Comparison of ENCODE assay signal across 30 mouse cellular contexts in the genomic region with DNA sequence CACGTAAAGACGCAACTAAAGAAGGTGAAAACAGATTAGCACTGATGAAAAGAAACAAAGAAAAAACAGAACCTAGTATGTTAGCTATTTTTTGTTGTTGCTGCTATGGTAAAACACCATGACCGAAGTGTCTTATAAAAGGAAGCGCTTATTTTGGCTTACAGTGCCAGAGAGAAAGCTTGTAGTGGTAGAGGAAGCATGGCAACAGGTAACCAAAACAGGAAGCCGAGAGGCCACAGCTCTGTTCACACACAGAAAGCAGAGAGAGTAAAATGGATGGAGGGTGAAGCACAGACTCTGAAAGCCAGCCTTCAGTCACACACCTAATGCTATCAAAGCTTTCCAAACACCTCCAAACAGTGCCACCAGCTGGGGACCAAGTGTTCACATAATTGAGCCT. TPM values are rescaled to one million over a fixed set of nuclear protein-coding genes. Genes with fewer than 3 reads are reported as not detected.
DNase-seq lines count a peak whose midpoint lies in the region; ATAC-seq lines count a peak whose summit lies in the region.
"Had no signal": no experiment of that assay in that cellular context is flagged by ENCODE, and none has a peak within 500 bp of the region (broad histone marks: within the 10 kb centered on the region; RNA-seq: fewer than 3 reads in every experiment).

No protein-coding gene starts in this region.

- 93% methylated on average over 5 of the region's 5 CpGs for WGBS in kidney, embryonic 15.5 days

- no peak overlapping the region for H3K27ac ChIP-seq in kidney, embryonic 15.5 days
- H3K27ac ChIP-seq: embryonic facial prominence, embryonic 10.5 days; embryonic facial prominence, embryonic 13.5 days; forebrain, embryonic 12.5 days; gastrocnemius, adult 2 months; heart, embryonic 15.5 days; hindbrain, embryonic 10.5 days; hindbrain, embryonic 13.5 days had no signal

- H3K27me3 ChIP-seq in splenic B cell, adult 2 months (ENCODE audit: control insufficient read depth, insufficient read depth, low read length, poor library complexity, severe bottlenecking) = no peaks in the 10 kb centered on the region
- H3K27me3 ChIP-seq in kidney, embryonic 15.5 days = no peaks in the 10 kb centered on the region
- H3K27me3 ChIP-seq: embryonic facial prominence, embryonic 13.5 days; forebrain, embryonic 12.5 days; heart, embryonic 12.5 days; heart, embryonic 15.5 days; hindbrain, embryonic 13.5 days had no signal

- no peaks in the 10 kb centered on the region for H3K4me1 ChIP-seq in kidney, embryonic 15.5 days
- H3K4me1 ChIP-seq: embryonic facial prominence, embryonic 10.5 days; embryonic facial prominence, embryonic 13.5 days; forebrain, embryonic 12.5 days; heart, embryonic 12.5 days; heart, embryonic 15.5 days; hindbrain, embryonic 10.5 days; hindbrain, embryonic 13.5 days had no signal

- intact Hi-C loops in gastrocnemius, postnatal 14 days (cut with DNase I; ENCODE audit: low total_unique reads) = no loop called here

- no peak overlapping the region for H3K4me3 ChIP-seq in kidney, embryonic 15.5 days (replicated peaks)
- H3K4me3 ChIP-seq: embryonic facial prominence, embryonic 10.5 days; embryonic facial prominence, embryonic 13.5 days; erythroblast, embryonic 14.5 days; forebrain, embryonic 12.5 days; gastrocnemius, adult 2 months; heart, embryonic 12.5 days; heart, embryonic 15.5 days; hindbrain, embryonic 10.5 days; hindbrain, embryonic 13.5 days had no signal

- no peak overlapping the region for H3K4me2 ChIP-seq in kidney, embryonic 15.5 days
- H3K4me2 ChIP-seq: embryonic facial prominence, embryonic 13.5 days; forebrain, embryonic 12.5 days; heart, embryonic 12.5 days; heart, embryonic 15.5 days; hindbrain, embryonic 13.5 days had no signal

- peak; percentile 76 for ATAC-seq in activated CD4-positive, CD25-positive, alpha-beta regulatory T cell, adult 4 months
- ATAC-seq in megakaryocyte, adult 5-6 weeks (ENCODE audit: poor library complexity, severe bottlenecking) = peak; percentile 56
- ATAC-seq in kidney, embryonic 15.5 days (replicated peaks; ENCODE audit: low FRiP score) = no peak
- ATAC-seq: forebrain, postnatal 0 days; hindbrain, embryonic 16.5 days had no signal

- no peaks in the 10 kb centered on the region for H3K9me3 ChIP-seq in kidney, embryonic 15.5 days (replicated peaks)
- H3K9me3 ChIP-seq: heart, embryonic 15.5 days; hindbrain, embryonic 13.5 days had no signal

- H3K36me3 ChIP-seq in splenic B cell, adult 2 months (ENCODE audit: control insufficient read depth, insufficient read depth, low read length, poor library complexity, severe bottlenecking) = no peaks in the 10 kb centered on the region
- H3K36me3 ChIP-seq in kidney, embryonic 15.5 days = no peaks in the 10 kb centered on the region
- H3K36me3 ChIP-seq: embryonic facial prominence, embryonic 10.5 days; embryonic facial prominence, embryonic 13.5 days; forebrain, embryonic 12.5 days; heart, embryonic 12.5 days; heart, embryonic 15.5 days; hindbrain, embryonic 10.5 days; hindbrain, embryonic 13.5 days had no signal

- DNase-seq in CD4-positive, CD25-positive, alpha-beta regulatory T cell, adult 2 months (ENCODE audit: low read depth, low spot score) = peak; percentile 25
- DNase-seq in splenic B cell, adult 2 months (ENCODE audit: low read depth, low spot score) = peak; percentile 31
- DNase-seq in thymus, postnatal 25 days = no peak
- no peak for DNase-seq in gastrocnemius, postnatal 14 days
- no peak for DNase-seq in liver
- DNase-seq: adrenal gland, adult 2 months; adrenal gland, postnatal 14 days; cerebellum, adult 11 months; cerebellum, adult 2 months; cerebellum, postnatal 10 days; cerebellum, postnatal 36 days; embryo, embryonic 11 days; forebrain, postnatal 0 days; gastrocnemius, adult 2 months; gastrocnemius, postnatal 25 days; heart, adult 18-20 months; heart, postnatal 10 days; heart, postnatal 36 days had no signal

- H3K9ac ChIP-seq in kidney, embryonic 15.5 days = no peak overlapping the region
- H3K9ac ChIP-seq: embryonic facial prominence, embryonic 13.5 days; forebrain, embryonic 12.5 days; forebrain, postnatal 0 days; heart, embryonic 12.5 days; heart, embryonic 15.5 days; hindbrain, embryonic 13.5 days had no signal

RNA-seq across cellular contexts. Expression of gene Klhl31, which starts 34.7 kb away (rescaled TPM):
- polyA plus RNA-seq in activated CD4-positive, CD25-positive, alpha-beta regulatory T cell, adult 4 months (2017; shearing (Covaris generic)) = not detected
- total RNA-seq in megakaryocyte, adult 5-6 weeks (2015) = not detected in 2 replicates
- total RNA-seq in megakaryocyte, adult 5-6 weeks (2017) = not detected in 2 replicates
- polyA plus RNA-seq in kidney, embryonic 15.5 days (2015; fragmentation: Nextera tagmentation; extraction: Ambion mirVana) = 1.3 and 2.7 TPM in 2 replicates
- total RNA-seq in gastrocnemius, postnatal 14 days (2021) = 100 to 1,000 TPM; 489 to 543 TPM
- polyA plus RNA-seq: adrenal gland, adult 2 months; erythroblast, embryonic 14.5 days had no signal

Comparison
In these comparisons a context has a peak if more than half of its experiments do, and no peak if none do; other contexts are left out.
1. DNase-seq: peak in CD4-positive, CD25-positive, alpha-beta regulatory T cell, adult 2 months (single experiment) and splenic B cell, adult 2 months (single experiment); none in thymus, postnatal 25 days (single experiment), gastrocnemius, postnatal 14 days (single experiment) and liver (single experiment).
2. RNA of gene Klhl31, which starts 34.7 kb away (total RNA-seq): 489 to 543 TPM in gastrocnemius, postnatal 14 days; not detected in megakaryocyte, adult 5-6 weeks; every median in the first group is over 100 times any median in the second.